Mouse (Mus musculus) stomach, embryonic 15.5 days (tissue): ENCODE measurements around the gene Elmsan1. TPM values are rescaled to one million over a fixed set of nuclear protein-coding genes. Genes with fewer than 3 reads are reported as not detected.

Experiments used
- ATAC-seq: fragments of 200-750 bp; cut with Nextera tagmentation; 2 replicates; pipeline ENCODE4 v1.8.0; 2017; ENCODE audit warnings: low read depth, moderate number of reproducible peaks, moderate TSS enrichment; ENCODE audit not compliant: insufficient read depth, low FRiP score
- H3K27ac ChIP-seq: fragments of 300-500 bp; sonication (generic); 2 replicates; pipeline ENCODE4 v1.5.1; 2015; ENCODE audit warnings: mild to moderate bottlenecking, inconsistent platforms
- H3K27me3 ChIP-seq: fragments of 300-500 bp; sonication (generic); replicated peaks from 2 replicates; pipeline ENCODE4 v1.6.1; 2015; ENCODE audit warnings: inconsistent platforms
- H3K36me3 ChIP-seq: fragments of 300-500 bp; sonication (generic); 2 replicates; pipeline ENCODE4 v1.6.1; 2015; ENCODE audit warnings: inconsistent platforms
- H3K4me1 ChIP-seq: fragments of 300-500 bp; sonication (generic); 2 replicates; pipeline ENCODE4 v1.6.1; 2015; ENCODE audit warnings: inconsistent platforms
- H3K4me2 ChIP-seq: fragments of 300-500 bp; sonication (generic); 2 replicates; pipeline ENCODE4 v1.6.1; 2015; ENCODE audit warnings: mild to moderate bottlenecking, inconsistent platforms
- H3K4me3 ChIP-seq: fragments of 300-500 bp; sonication (generic); replicated peaks from 2 replicates; pipeline ENCODE4 v1.5.1; 2015; ENCODE audit warnings: inconsistent platforms
- H3K9ac ChIP-seq: fragments of 300-500 bp; sonication (generic); 2 replicates; pipeline ENCODE4 v1.6.1; 2015; ENCODE audit warnings: inconsistent platforms
- H3K9me3 ChIP-seq: fragments of 300-500 bp; sonication (generic); 2 replicates; pipeline ENCODE4 v1.6.1; 2016; ENCODE audit warnings: inconsistent platforms
- WGBS: fragments of 180-500 bp; shearing (Covaris S2); methylation state at CpG from one replicate; pipeline ENCODE4 v1.1.7; 2015; 5-methylcytosine and 5-hydroxymethylcytosine counted together
- polyA plus RNA-seq: library from polyadenylated mRNA; unstranded; fragments of >200 nt; fragmentation: Nextera tagmentation; extraction: Ambion mirVana; gene quantifications from 2 replicates; pipeline ENCODE4 v1.2.1, GENCODE M21; 2015

Elmsan1 gene
- polyA plus RNA-seq, 1 experiment from 2014 or later, result 9.9 TPM

DNA sequence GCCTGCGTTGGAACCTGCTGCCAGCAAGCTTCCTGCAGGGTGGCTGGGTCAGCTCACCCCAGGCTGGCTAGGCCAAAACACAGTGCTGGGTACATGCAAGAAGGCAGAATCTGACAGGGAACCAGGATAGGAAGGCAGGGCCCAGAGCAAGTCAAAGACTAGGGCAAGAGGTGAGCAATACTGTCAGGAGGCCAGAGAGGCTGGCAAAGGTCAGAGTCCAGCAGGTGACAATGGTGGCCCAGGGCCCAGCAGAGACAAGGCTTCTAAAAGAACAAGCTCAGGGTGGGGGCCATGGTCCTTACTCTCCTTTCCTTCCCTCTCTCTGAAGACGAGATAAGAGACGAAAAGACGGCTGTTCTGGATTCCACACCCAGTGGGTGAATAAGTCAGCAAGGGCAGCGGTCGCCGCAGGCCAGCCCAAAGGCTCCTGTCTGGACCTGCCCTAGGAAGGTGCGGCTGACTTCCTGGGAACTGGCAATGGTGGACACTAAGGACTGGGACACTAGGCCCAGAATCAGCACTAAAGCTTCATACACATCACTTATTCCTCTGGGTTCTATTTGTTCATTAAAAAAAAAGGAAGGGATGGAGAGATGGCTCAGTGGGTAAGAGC, 14.9 kb upstream of the Elmsan1 start:
- 70% methylated on average over 8 of the region's 8 CpGs for WGBS
- H3K27me3 ChIP-seq, result no peaks in the 10 kb centered on the region
- H3K9ac ChIP-seq, result no peak overlapping the region
- no peak for ATAC-seq
- H3K27ac ChIP-seq, result no peak overlapping the region
- no peaks in the 10 kb centered on the region for H3K9me3 ChIP-seq
- no peaks in the 10 kb centered on the region for H3K4me1 ChIP-seq
- no peak overlapping the region for H3K4me2 ChIP-seq
- no peak overlapping the region for H3K4me3 ChIP-seq
- no peaks in the 10 kb centered on the region for H3K36me3 ChIP-seq

- 76% methylated on average over 9 of the region's 9 CpGs for WGBS
These were observed 7.6 kb upstream of the Elmsan1 start for GRCm38 (mm10) chr12:84226117-84226840.

GRCm38 (mm10) chr12:84222405-84222961, 3.8 kb upstream of the Elmsan1 start:
- H3K9ac ChIP-seq, result no peak overlapping the region
- peaks cover 7% of the 10 kb centered on the region for H3K4me1 ChIP-seq
- H3K27me3 ChIP-seq, result no peaks in the 10 kb centered on the region
- H3K27ac ChIP-seq, result no peak overlapping the region
- 3% methylated on average over 17 of the region's 17 CpGs for WGBS
- ATAC-seq, result no peak
- no peaks in the 10 kb centered on the region for H3K9me3 ChIP-seq
- peak overlapping the region; percentile 51 for H3K4me2 ChIP-seq
- peak overlapping the region; percentile 36 for H3K4me3 ChIP-seq
- no peaks in the 10 kb centered on the region for H3K36me3 ChIP-seq

More at GRCm38 (mm10) chr12:84226117-84226840, 7.6 kb upstream of the Elmsan1 start:
- Histone ChIP-seq H3K9me3 (no peaks in the 10 kb centered on the region), H3K4me3 (no peak overlapping the region), H3K4me1 (peaks cover 6% of the 10 kb centered on the region), H3K27me3 (no peaks in the 10 kb centered on the region), H3K27ac (no peak overlapping the region), H3K4me2 (no peak overlapping the region), H3K36me3 (no peaks in the 10 kb centered on the region), H3K9ac (no peak overlapping the region)
- ATAC-seq, result no peak

DNA sequence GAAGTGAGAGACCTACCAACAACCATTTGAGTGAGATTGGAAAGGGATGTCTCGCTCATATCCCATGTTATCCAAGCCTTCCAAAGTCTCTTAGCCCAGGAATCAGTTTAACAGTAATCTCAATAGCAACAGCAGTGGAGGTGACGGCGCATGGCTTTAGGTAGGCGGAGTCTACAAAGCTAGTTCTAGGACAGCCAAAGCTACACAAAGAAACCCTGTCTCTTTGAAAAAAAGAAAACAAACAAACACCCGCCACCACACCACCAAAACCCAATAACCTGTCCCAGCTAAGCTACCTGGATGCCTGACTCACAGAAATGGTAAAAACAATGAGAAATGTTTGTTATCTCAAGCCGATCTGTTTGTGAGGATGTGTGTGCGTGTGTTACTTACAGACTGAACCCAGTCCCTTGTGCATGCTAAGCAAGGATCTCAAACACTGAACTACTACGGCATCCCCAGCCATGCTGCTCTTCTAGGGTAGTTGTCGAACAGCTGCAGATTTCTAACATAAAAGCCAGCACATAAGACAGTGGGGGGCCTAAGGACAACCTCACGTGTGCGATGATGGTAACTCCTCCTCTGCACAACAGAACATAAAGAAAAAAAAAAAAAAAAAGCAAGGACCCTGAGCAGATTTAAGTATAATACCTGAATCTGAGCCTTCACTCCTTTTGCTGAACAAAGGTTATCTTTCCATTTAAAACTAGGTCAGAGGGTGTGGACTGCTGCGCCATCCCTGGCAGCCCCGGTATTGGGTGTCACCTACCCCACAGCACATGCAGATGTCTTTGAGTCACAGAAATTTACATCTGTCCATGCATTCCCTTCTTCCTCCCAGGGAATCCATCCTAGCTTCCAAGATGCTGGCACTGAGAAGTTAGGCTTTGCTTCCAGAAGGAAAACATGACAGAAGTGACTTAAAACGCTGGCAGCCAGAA, 2.5 kb upstream of the Elmsan1 start:
- H3K36me3 ChIP-seq, result no peaks in the 10 kb centered on the region
- no peak overlapping the region for H3K9ac ChIP-seq
- no peaks in the 10 kb centered on the region for H3K27me3 ChIP-seq
- H3K27ac ChIP-seq, result no peak overlapping the region
- no peak overlapping the region for H3K4me2 ChIP-seq
- H3K9me3 ChIP-seq, result no peaks in the 10 kb centered on the region
- 77% methylated on average over 14 of the region's 14 CpGs for WGBS
- no peak overlapping the region for H3K4me3 ChIP-seq
- ATAC-seq, result no peak
- peaks cover 19% of the 10 kb centered on the region for H3K4me1 ChIP-seq

DNA sequence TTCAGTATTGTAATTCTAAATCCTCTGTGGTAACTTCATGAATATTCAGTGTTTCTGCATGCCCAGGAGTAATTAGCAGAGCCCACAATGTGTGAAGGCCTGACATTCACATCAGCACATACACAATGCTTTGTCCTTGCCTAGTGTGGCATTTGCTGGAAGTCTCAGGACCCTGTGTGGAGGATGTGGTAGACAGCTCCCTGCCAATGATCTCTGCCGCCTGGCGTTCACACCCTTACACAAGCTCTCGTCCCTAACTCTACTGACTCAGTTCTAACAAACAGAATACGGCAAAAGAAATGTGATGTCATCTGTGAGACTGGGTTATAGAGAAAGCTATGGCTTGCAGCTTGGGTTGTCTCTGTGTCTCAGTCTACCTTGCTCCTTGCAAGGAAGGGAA, 1.8 kb upstream of the Elmsan1 start:
- Histone ChIP-seq H3K27me3 (no peaks in the 10 kb centered on the region), H3K9ac (no peak overlapping the region), H3K4me1 (peaks cover 25% of the 10 kb centered on the region), H3K36me3 (no peaks in the 10 kb centered on the region), H3K9me3 (no peaks in the 10 kb centered on the region), H3K4me3 (no peak overlapping the region), H3K27ac (no peak overlapping the region), H3K4me2 (no peak overlapping the region)
- 87% methylated on average over 4 of the region's 4 CpGs for WGBS
- no peak for ATAC-seq

DNA sequence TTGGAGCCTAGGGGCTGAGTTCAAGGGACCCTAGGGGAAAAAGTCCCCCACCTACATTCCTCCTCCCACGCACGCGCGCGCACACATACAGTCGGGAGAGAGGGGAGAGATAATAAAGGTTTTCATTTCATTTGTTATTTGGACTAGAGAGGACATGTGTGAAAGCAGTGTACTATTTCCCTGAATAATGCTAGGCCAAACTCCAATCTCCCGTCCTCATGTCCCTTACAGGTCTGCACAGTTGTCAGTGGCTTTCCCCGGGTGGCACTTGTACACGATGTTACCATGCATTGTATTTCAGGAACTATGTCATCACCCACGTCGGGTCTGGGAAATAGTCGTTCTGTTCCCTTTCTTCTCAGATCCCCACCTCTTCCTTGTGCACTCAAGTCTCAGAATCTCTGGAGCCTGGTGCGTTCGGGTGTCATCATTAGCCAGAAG, 460 bp upstream of the Elmsan1 start:
- H3K4me3 ChIP-seq, result peak overlapping the region; percentile 80
- no peaks in the 10 kb centered on the region for H3K36me3 ChIP-seq
- H3K4me1 ChIP-seq, result peaks cover 32% of the 10 kb centered on the region
- H3K4me2 ChIP-seq, result peak overlapping the region; percentile 81
- peak overlapping the region; percentile 95 for H3K27ac ChIP-seq
- no peaks in the 10 kb centered on the region for H3K9me3 ChIP-seq
- WGBS, result 5% methylated on average over 14 of the region's 14 CpGs
- H3K27me3 ChIP-seq, result no peaks in the 10 kb centered on the region
- peak overlapping the region; percentile 94 for H3K9ac ChIP-seq
- ATAC-seq, result no peak

DNA sequence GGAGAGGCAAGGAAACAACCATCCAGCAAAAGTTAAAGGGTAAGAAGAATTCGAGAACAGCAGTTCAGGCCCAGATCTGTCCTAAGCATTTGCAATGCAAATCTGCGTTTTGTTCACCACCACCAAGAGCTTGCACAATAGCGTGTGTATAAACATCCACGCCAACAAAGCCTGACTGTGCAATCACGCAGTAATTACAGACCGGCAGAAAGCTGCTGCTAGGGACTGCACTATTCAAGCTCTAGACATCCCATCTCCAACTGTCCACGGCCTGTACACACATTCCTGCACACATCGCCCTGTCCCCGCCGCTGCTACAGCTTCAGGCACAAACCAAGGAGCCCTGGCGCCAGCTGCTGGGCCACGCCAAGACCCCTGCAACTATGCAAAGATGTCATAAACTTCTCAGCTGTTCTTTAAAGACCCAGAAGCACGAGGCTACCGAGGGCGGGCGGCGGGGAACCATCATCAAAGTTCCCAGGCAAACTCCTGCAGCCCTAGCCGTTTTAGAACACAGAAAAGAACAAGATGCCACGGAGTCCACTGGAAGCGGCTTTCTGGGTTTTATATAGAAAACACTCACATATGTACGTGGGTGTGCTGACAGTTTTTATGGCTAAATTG, 1.1 kb downstream of the Elmsan1 start:
- H3K9ac ChIP-seq, result peak overlapping the region; percentile 94
- no peaks in the 10 kb centered on the region for H3K36me3 ChIP-seq
- no peaks in the 10 kb centered on the region for H3K9me3 ChIP-seq
- H3K4me3 ChIP-seq, result peak overlapping the region; percentile 80
- H3K27ac ChIP-seq, result peak overlapping the region; percentile 95
- H3K27me3 ChIP-seq, result no peaks in the 10 kb centered on the region
- 2% methylated on average over 21 of the region's 21 CpGs for WGBS
- no peak for ATAC-seq
- peaks cover 34% of the 10 kb centered on the region for H3K4me1 ChIP-seq
- H3K4me2 ChIP-seq, result peak overlapping the region; percentile 81

- WGBS, result 28% methylated on average over 4 of the region's 4 CpGs
- no peak for ATAC-seq
- Histone ChIP-seq H3K27ac (peak overlapping the region; percentile 95), H3K36me3 (no peaks in the 10 kb centered on the region), H3K4me3 (peak overlapping the region; percentile 80), H3K9ac (0 out of 2 replicates have a peak overlapping the region, but pooled peaks have one; percentile 94), H3K4me1 (peaks cover 32% of the 10 kb centered on the region), H3K9me3 (no peaks in the 10 kb centered on the region), H3K27me3 (no peaks in the 10 kb centered on the region), H3K4me2 (peak overlapping the region; percentile 81)
These were observed 1.6 kb downstream of the Elmsan1 start for GRCm38 (mm10) chr12:84217111-84217507.

- H3K4me3 ChIP-seq, result no peak overlapping the region
- H3K27me3 ChIP-seq, result no peaks in the 10 kb centered on the region
- WGBS, result 57% methylated on average over 11 of the region's 11 CpGs
- peak overlapping the region; percentile 18 for H3K27ac ChIP-seq
- H3K4me2 ChIP-seq, result no peak overlapping the region
- no peak for ATAC-seq
- H3K36me3 ChIP-seq, result no peaks in the 10 kb centered on the region
- peaks cover 36% of the 10 kb centered on the region for H3K4me1 ChIP-seq
- no peaks in the 10 kb centered on the region for H3K9me3 ChIP-seq
- H3K9ac ChIP-seq, result no peak overlapping the region
These were observed 2.8 kb downstream of the Elmsan1 start for GRCm38 (mm10) chr12:84215758-84216440.

DNA sequence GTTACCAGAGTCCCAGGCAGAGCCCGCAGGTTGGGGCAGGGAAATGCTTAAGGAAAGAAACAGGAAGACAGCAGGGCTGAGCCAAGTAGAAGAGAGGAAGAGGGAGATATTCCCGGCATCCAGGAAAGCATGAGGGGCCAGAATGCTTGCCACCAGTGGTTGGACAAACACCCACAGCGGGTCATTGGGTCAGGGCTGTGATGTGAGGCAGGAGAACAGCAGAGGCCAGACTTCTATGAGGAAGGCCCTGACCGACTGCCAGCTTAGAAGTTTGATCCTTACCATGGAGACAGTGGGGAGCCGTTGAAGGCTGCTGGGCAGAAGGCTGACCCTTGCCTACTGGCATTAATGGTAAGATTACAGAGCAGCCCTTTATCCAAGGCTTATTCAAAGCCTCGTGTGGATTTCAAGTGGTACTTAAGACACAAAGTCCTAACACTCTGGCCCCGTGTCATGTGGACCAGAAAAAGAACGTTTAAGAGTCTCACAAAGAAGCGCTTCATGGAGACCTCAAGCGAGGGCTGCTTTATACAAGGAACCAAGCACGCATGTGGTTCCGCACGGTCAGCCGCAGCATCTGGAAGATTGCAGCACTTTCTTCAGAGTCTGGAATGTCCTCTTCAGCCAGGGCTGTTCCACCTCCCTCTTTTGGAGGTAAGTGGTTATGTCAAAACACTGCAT, 4.0 kb downstream of the Elmsan1 start:
- H3K27me3 ChIP-seq, result no peaks in the 10 kb centered on the region
- no peak overlapping the region for H3K4me3 ChIP-seq
- H3K9me3 ChIP-seq, result no peaks in the 10 kb centered on the region
- H3K4me2 ChIP-seq, result no peak overlapping the region
- WGBS, result 62% methylated on average over 14 of the region's 14 CpGs
- H3K27ac ChIP-seq, result peak overlapping the region; percentile 1; the same call in 1 of the 2 replicates
- H3K9ac ChIP-seq, result no peak overlapping the region
- no peaks in the 10 kb centered on the region for H3K36me3 ChIP-seq
- ATAC-seq, result no peak
- H3K4me1 ChIP-seq, result peaks cover 39% of the 10 kb centered on the region
